7 mouse cellular contexts compared by ENCODE assay signal in genomic region chr10:62650881-62651810, GRCm38 (mm10). TPM values are rescaled to one million over a fixed set of nuclear protein-coding genes. Genes with fewer than 3 reads are reported as not detected.
DNase-seq lines count a peak whose midpoint lies in the region; ATAC-seq and TF ChIP-seq lines count a peak whose summit lies in the region.

Gene Ddx50 (minus strand): TSS chr10:62651218.

- ATAC-seq in intestine, postnatal 0 days: peak; percentile 100
- peak; percentile 100 for ATAC-seq in midbrain, embryonic 12.5 days (ENCODE audit: low FRiP score, low read depth)

- TF ChIP-seq POLR2A in small intestine, adult 2 months (IDR thresholded peaks at IDR 0.05; ENCODE audit: low read depth, low read length): peak; percentile 49

- no peak for TF ChIP-seq CTCF in intestine, postnatal 0 days (IDR thresholded peaks at IDR 0.05; ENCODE audit: low read depth)
- TF ChIP-seq CTCF in small intestine, adult 2 months (IDR thresholded peaks at IDR 0.05; ENCODE audit: extremely low read depth, insufficient read length, insufficient replicate concordance, low read depth, low read length): no peak

- H3K9ac ChIP-seq in intestine, postnatal 0 days (ENCODE audit: low read depth, low read length): peak within 1 kb of the TSS; percentile 87
- peak within 1 kb of the TSS; percentile 70 for H3K9ac ChIP-seq in midbrain, embryonic 12.5 days (replicated peaks)

- H3K4me1 ChIP-seq in embryonic facial prominence, embryonic 10.5 days: peaks cover 19% of the 10 kb centered on the region
- H3K4me1 ChIP-seq in intestine, postnatal 0 days (replicated peaks; ENCODE audit: control insufficient read depth, insufficient read depth, low read length): 0 out of 2 replicates have a peak, but pooled peaks cover 2% of the 10 kb centered on the region
- peaks cover 16% of the 10 kb centered on the region for H3K4me1 ChIP-seq in midbrain, embryonic 12.5 days
- H3K4me1 ChIP-seq in small intestine, adult 2 months (ENCODE audit: control insufficient read depth, insufficient read depth, insufficient read length, low read length): no peaks in the 10 kb centered on the region

- no peaks in the 10 kb centered on the region for H3K27me3 ChIP-seq in embryonic facial prominence, embryonic 10.5 days (replicated peaks; ENCODE audit: low read depth, poor library complexity, severe bottlenecking)
- no peaks in the 10 kb centered on the region for H3K27me3 ChIP-seq in intestine, postnatal 0 days (replicated peaks; ENCODE audit: control insufficient read depth, insufficient read depth, low read length)
- no peaks in the 10 kb centered on the region for H3K27me3 ChIP-seq in midbrain, embryonic 12.5 days
- H3K27me3 ChIP-seq in small intestine, adult 2 months (ENCODE audit: control insufficient read depth, insufficient read depth, low read length): no peaks in the 10 kb centered on the region

- peak within 1 kb of the TSS; percentile 96 for H3K4me3 ChIP-seq in embryonic facial prominence, embryonic 10.5 days
- peak within 1 kb of the TSS; percentile 94 for H3K4me3 ChIP-seq in intestine, postnatal 0 days (ENCODE audit: low read depth, low read length)
- H3K4me3 ChIP-seq in midbrain, embryonic 12.5 days: peak within 1 kb of the TSS; percentile 61
- H3K4me3 ChIP-seq in small intestine, adult 2 months (ENCODE audit: low read depth, low read length): peak within 1 kb of the TSS; percentile 83

- peaks cover 25% of the 10 kb centered on the region for H3K36me3 ChIP-seq in embryonic facial prominence, embryonic 10.5 days (replicated peaks)
- 0 out of 2 replicates have a peak, but pooled peaks cover 5% of the 10 kb centered on the region for H3K36me3 ChIP-seq in intestine, postnatal 0 days (ENCODE audit: control insufficient read depth, insufficient read depth)
- peaks cover 10% of the 10 kb centered on the region for H3K36me3 ChIP-seq in midbrain, embryonic 12.5 days
- H3K36me3 ChIP-seq in small intestine, adult 2 months (ENCODE audit: control insufficient read depth, insufficient read depth, low read length): peaks cover 6% of the 10 kb centered on the region

- intact Hi-C loops in left cerebral cortex, postnatal 4 days (cut with DNase I): loop anchor here (10.0 kb wide), 1 partner anchor 74 kb away; the partner anchor contains the start of gene Stox1

- H3K4me2 ChIP-seq in intestine, postnatal 0 days (replicated peaks; ENCODE audit: low read depth): peak within 1 kb of the TSS; percentile 82
- H3K4me2 ChIP-seq in midbrain, embryonic 12.5 days (replicated peaks): peak within 1 kb of the TSS; percentile 82

- WGBS in embryonic facial prominence, embryonic 10.5 days: under 1% methylated on average over 89 of the region's 89 CpGs
- WGBS in intestine, postnatal 0 days: under 1% methylated on average over 83 of the region's 89 CpGs
- under 1% methylated on average over 85 of the region's 89 CpGs for WGBS in midbrain, embryonic 12.5 days
- under 1% methylated on average over 89 of the region's 89 CpGs for WGBS in small intestine, adult 2 months

- DNase-seq in adrenal gland, postnatal 10 days: peak; percentile 99
- peak; percentile 100 for DNase-seq in embryonic facial prominence, embryonic 10.5 days (ENCODE audit: low spot score)
- peak; percentile 77 for DNase-seq in gonadal fat pad, adult 2 months (ENCODE audit: low read depth)
- DNase-seq in left cerebral cortex, postnatal 4 days: peak; percentile 100

- H3K27ac ChIP-seq in embryonic facial prominence, embryonic 10.5 days (replicated peaks): peak within 1 kb of the TSS; percentile 96
- H3K27ac ChIP-seq in intestine, postnatal 0 days (ENCODE audit: low read depth, low read length): peak within 1 kb of the TSS; percentile 94
- peak within 1 kb of the TSS; percentile 91 for H3K27ac ChIP-seq in midbrain, embryonic 12.5 days (replicated peaks)
- H3K27ac ChIP-seq in small intestine, adult 2 months (ENCODE audit: insufficient read depth, low read depth, low read length): peak within 1 kb of the TSS; percentile 80

- H3K9me3 ChIP-seq in embryonic facial prominence, embryonic 10.5 days: no peaks in the 10 kb centered on the region
- no peaks in the 10 kb centered on the region for H3K9me3 ChIP-seq in intestine, postnatal 0 days (ENCODE audit: control insufficient read depth)
- no peaks in the 10 kb centered on the region for H3K9me3 ChIP-seq in midbrain, embryonic 12.5 days

RNA-seq across cellular contexts. Expression of gene Ddx50, which starts in this region (rescaled TPM):
- 100 to 1,000 TPM; 115 to 120 TPM for total RNA-seq in adrenal gland, postnatal 10 days (2021)
- polyA plus RNA-seq in embryonic facial prominence, embryonic 10.5 days (2016; fragmentation: Nextera tagmentation; extraction: Ambion mirVana): 110 and 120 TPM in 2 replicates
- 19.5 and 24.8 TPM in 2 replicates for polyA plus RNA-seq in gonadal fat pad, adult 2 months (2012; rRNA removed)
- 69.6 and 74.4 TPM in 2 replicates for polyA plus RNA-seq in intestine, postnatal 0 days (2015; fragmentation: Nextera tagmentation; extraction: Ambion mirVana)
- 10 to 100 TPM; 84.2 to 91.9 TPM for total RNA-seq in left cerebral cortex, postnatal 4 days (2021)
- 122 and 137 TPM in 2 replicates for polyA plus RNA-seq in midbrain, embryonic 12.5 days (2016; fragmentation: Nextera tagmentation; extraction: Ambion mirVana)
- polyA plus RNA-seq in small intestine, adult 2 months (2012; rRNA removed): 1.3 and 2.8 TPM in 2 replicates

Comparison
In these comparisons a context has a peak if more than half of its experiments do, and no peak if none do; other contexts are left out.
1. Peak in every context shown above with its lines: DNase-seq, ATAC-seq, H3K4me3 ChIP-seq and H3K27ac ChIP-seq.